Mouse (Mus musculus) heart, postnatal 0 days (tissue): ENCODE results near the gene St6galnac3. TPM values are rescaled to one million over a fixed set of nuclear protein-coding genes. Genes with fewer than 3 reads are reported as not detected.
A peak's percentile ranks its signal among the peaks of the same experiment; 100 is the strongest.

Source experiments
- ATAC-seq: fragments of 200-750 bp; cut with Nextera tagmentation; 2 replicates; pipeline ENCODE4 v1.8.0; 2017; ENCODE audit warnings: low read depth, moderate number of reproducible peaks, moderate library complexity; ENCODE audit not compliant: insufficient read depth
- DNase-seq: peaks from one replicate; pipeline ENCODE4 v3.0.0-alpha.2; 2016; ENCODE audit warnings: low spot score
- H3K27ac ChIP-seq: fragments of 300-500 bp; sonication (generic); 2 replicates; pipeline ENCODE4 v1.5.1; 2014; ENCODE audit warnings: low read depth, mild to moderate bottlenecking
- H3K27me3 ChIP-seq: fragments of 300-500 bp; sonication (generic); 2 replicates; pipeline ENCODE4 v1.6.1; 2014; ENCODE audit warnings: low read length, mixed read lengths; ENCODE audit not compliant: control insufficient read depth, insufficient read depth
- H3K36me3 ChIP-seq: fragments of 300-500 bp; sonication (generic); replicated peaks from 2 replicates; pipeline ENCODE4 v1.6.1; 2014; ENCODE audit warnings: low read length, mixed read lengths; ENCODE audit not compliant: control insufficient read depth, insufficient read depth
- H3K4me1 ChIP-seq: fragments of 300-500 bp; sonication (generic); 2 replicates; pipeline ENCODE4 v1.6.1; 2014; ENCODE audit warnings: antibody characterized with exemption; ENCODE audit not compliant: control insufficient read depth, insufficient read depth
- H3K4me2 ChIP-seq: fragments of 300-500 bp; sonication (generic); 2 replicates; pipeline ENCODE4 v1.6.1; 2014; ENCODE audit warnings: low read depth, mild to moderate bottlenecking, low read length, moderate library complexity
- H3K4me3 ChIP-seq: fragments of 300-500 bp; sonication (generic); 2 replicates; pipeline ENCODE4 v1.5.1; 2014; ENCODE audit warnings: low read depth, low read length
- H3K9ac ChIP-seq: fragments of 300-500 bp; sonication (generic); replicated peaks from 2 replicates; pipeline ENCODE4 v1.6.1; 2014; ENCODE audit warnings: low read depth, low read length, mixed read lengths
- H3K9me3 ChIP-seq: fragments of 300-500 bp; sonication (generic); replicated peaks from 2 replicates; pipeline ENCODE4 v1.6.1; 2016; ENCODE audit warnings: low read length; ENCODE audit not compliant: control insufficient read depth
- CTCF ChIP-seq: IDR thresholded peaks from 2 replicates; pipeline ENCODE4 v1.5.1; 2016; ENCODE audit warnings: antibody characterized with exemption, control low read depth, low read depth
- EP300 ChIP-seq: IDR thresholded peaks from 2 replicates; pipeline ENCODE4 v1.6.1; 2016; ENCODE audit warnings: antibody characterized with exemption, low read depth
- whole genome bisulfite sequencing: fragments of 180-500 bp; shearing (Covaris S2); extraction: QIAGEN DNeasy Blood & Tissue Kit; methylation state at CpG from one replicate; pipeline ENCODE4 v1.1.7; 2014; 5-methylcytosine and 5-hydroxymethylcytosine counted together
- polyA plus RNA-seq: library from polyadenylated mRNA; unstranded; fragments of >200 nt; fragmentation: Nextera tagmentation; extraction: Ambion mirVana; gene quantifications from 2 replicates; pipeline ENCODE4 v1.2.1, GENCODE M21; 2015
- total RNA-seq: library from RNA; depleted of rRNA; stranded (reverse); fragments of >200 nt; gene quantifications from 2 replicates; pipeline ENCODE4 v1.2.3, GENCODE M21; 2014; ENCODE audit warnings: low replicate concordance

The St6galnac3 gene
- total and polyA plus RNA-seq, 2 experiments from 2014 or later = 9.7 to 22.5 TPM

GRCm38 (mm10) chr3:153566100-153566499 is 158.9 kb downstream of the St6galnac3 start:
- no peaks in the 10 kb centered on the region for H3K9me3 ChIP-seq
- ATAC-seq = no peak
- no peak for DNase-seq
- H3K9ac ChIP-seq = no peak overlapping the region
- TF ChIP-seq EP300 (no peak), CTCF (no peak)
- no peaks in the 10 kb centered on the region for H3K4me1 ChIP-seq
- H3K27me3 ChIP-seq = no peaks in the 10 kb centered on the region
- 85% methylated on average over 2 of the region's 2 CpGs for WGBS
- H3K4me3 ChIP-seq = no peak overlapping the region
- no peaks in the 10 kb centered on the region for H3K36me3 ChIP-seq
- no peak overlapping the region for H3K4me2 ChIP-seq
- H3K27ac ChIP-seq = no peak overlapping the region

- Histone ChIP-seq H3K4me1 (no peaks in the 10 kb centered on the region), H3K27me3 (no peaks in the 10 kb centered on the region), H3K27ac (no peak overlapping the region), H3K36me3 (no peaks in the 10 kb centered on the region), H3K9ac (no peak overlapping the region), H3K4me2 (no peak overlapping the region), H3K4me3 (no peak overlapping the region), H3K9me3 (no peaks in the 10 kb centered on the region)
- DNase-seq = no peak
- whole genome bisulfite sequencing = 77% methylated on average over 6 of the region's 6 CpGs
- ATAC-seq = no peak
- no peak for TF ChIP-seq EP300
- no peak for TF ChIP-seq CTCF
Observed at GRCm38 (mm10) chr3:153560897-153561296, 164.1 kb downstream of the St6galnac3 start.

GRCm38 (mm10) chr3:153559586-153559985 is 165.4 kb downstream of the St6galnac3 start:
- DNase-seq (no peak), ATAC-seq (no peak)
- Histone ChIP-seq H3K27ac (no peak overlapping the region), H3K36me3 (no peaks in the 10 kb centered on the region), H3K27me3 (no peaks in the 10 kb centered on the region), H3K4me1 (no peaks in the 10 kb centered on the region), H3K4me2 (no peak overlapping the region), H3K9ac (no peak overlapping the region), H3K4me3 (no peak overlapping the region), H3K9me3 (no peaks in the 10 kb centered on the region)
- TF ChIP-seq EP300 (no peak), CTCF (no peak)
- 80% methylated on average over 8 of the region's 8 CpGs for WGBS

GRCm38 (mm10) chr3:153556621-153557020 is 168.4 kb downstream of the St6galnac3 start:
- no peaks in the 10 kb centered on the region for H3K9me3 ChIP-seq
- DNase-seq = no peak
- H3K27me3 ChIP-seq = no peaks in the 10 kb centered on the region
- 27% methylated on average over 11 of the region's 11 CpGs for WGBS
- H3K9ac ChIP-seq = no peak overlapping the region
- no peaks in the 10 kb centered on the region for H3K4me1 ChIP-seq
- TF ChIP-seq EP300 = no peak
- TF ChIP-seq CTCF = no peak
- no peak for ATAC-seq
- no peak overlapping the region for H3K27ac ChIP-seq
- no peak overlapping the region for H3K4me2 ChIP-seq
- H3K4me3 ChIP-seq = no peak overlapping the region
- no peaks in the 10 kb centered on the region for H3K36me3 ChIP-seq

- no peak for ATAC-seq
- H3K4me2 ChIP-seq = no peak overlapping the region
- no peaks in the 10 kb centered on the region for H3K4me1 ChIP-seq
- H3K36me3 ChIP-seq = no peaks in the 10 kb centered on the region
- H3K9ac ChIP-seq = no peak overlapping the region
- WGBS = 88% methylated on average over 3 of the region's 3 CpGs
- no peak overlapping the region for H3K27ac ChIP-seq
- no peak overlapping the region for H3K4me3 ChIP-seq
- DNase-seq = no peak
- H3K27me3 ChIP-seq = no peaks in the 10 kb centered on the region
- no peaks in the 10 kb centered on the region for H3K9me3 ChIP-seq
- TF ChIP-seq EP300 (no peak), CTCF (no peak)
Observed at GRCm38 (mm10) chr3:153553712-153554111, 171.3 kb downstream of the St6galnac3 start.

GRCm38 (mm10) chr3:153553226-153553625 is 171.7 kb downstream of the St6galnac3 start:
- H3K9ac ChIP-seq = no peak overlapping the region
- DNase-seq = no peak
- WGBS = 73% methylated on average over 7 of the region's 7 CpGs

More at GRCm38 (mm10) chr3:153553226-153553625, 171.7 kb downstream of the St6galnac3 start:
- Histone ChIP-seq H3K4me1 (no peaks in the 10 kb centered on the region), H3K4me3 (no peak overlapping the region), H3K4me2 (no peak overlapping the region), H3K27me3 (no peaks in the 10 kb centered on the region), H3K9me3 (no peaks in the 10 kb centered on the region), H3K36me3 (no peaks in the 10 kb centered on the region), H3K27ac (no peak overlapping the region)
- TF ChIP-seq CTCF = no peak
- TF ChIP-seq EP300 = no peak
- peak; percentile 11; the same call in 1 of the 2 replicates for ATAC-seq
